Mouse (Mus musculus): Measurements from ENCODE around the gene Samd10. TPM values are rescaled to one million over a fixed set of nuclear protein-coding genes. Genes with fewer than 3 reads are reported as not detected.
A peak's percentile ranks its signal among the peaks of the same experiment; 100 is the strongest.

Samd10 gene
- polyA plus RNA-seq, 1 experiment from 2014 or later, result 24.9 TPM

- Histone ChIP-seq H3K9me3 (no peaks in the 10 kb centered on the region), H3K27me3 (replicated peaks; ENCODE audit: low read depth, poor library complexity, severe bottlenecking) (peaks cover 35% of the 10 kb centered on the region), H3K36me3 (replicated peaks) (peaks cover 6% of the 10 kb centered on the region; the same call in 1 of the 2 replicates), H3K4me1 (peaks cover 39% of the 10 kb centered on the region), H3K4me3 (peak overlapping the region; percentile 80), H3K27ac (replicated peaks) (peak overlapping the region; percentile 88)
- DNase-seq (ENCODE audit: low spot score), result peak; percentile 97
- WGBS, result 2% methylated on average over 57 of the region's 57 CpGs
Observed at GRCm38 (mm10) chr2:181600828-181601750, 2.1 kb upstream of the Samd10 start.

- H3K4me3 ChIP-seq, result peak overlapping the region; percentile 80
- H3K27me3 ChIP-seq (replicated peaks; ENCODE audit: low read depth, poor library complexity, severe bottlenecking), result peaks cover 35% of the 10 kb centered on the region
- H3K9me3 ChIP-seq, result no peaks in the 10 kb centered on the region
- peak overlapping the region; percentile 88 for H3K27ac ChIP-seq (replicated peaks)
- WGBS, result 72% methylated on average over 6 of the region's 6 CpGs
- peaks cover 4% of the 10 kb centered on the region; the same call in 1 of the 2 replicates for H3K36me3 ChIP-seq (replicated peaks)
- H3K4me1 ChIP-seq, result peaks cover 39% of the 10 kb centered on the region
- no peak for DNase-seq (ENCODE audit: low spot score)
Observed at GRCm38 (mm10) chr2:181600226-181600758, 1.3 kb upstream of the Samd10 start.

- Histone ChIP-seq H3K36me3 (replicated peaks) (peaks cover 4% of the 10 kb centered on the region; the same call in 1 of the 2 replicates), H3K4me1 (peaks cover 42% of the 10 kb centered on the region), H3K27me3 (replicated peaks; ENCODE audit: low read depth, poor library complexity, severe bottlenecking) (peaks cover 35% of the 10 kb centered on the region), H3K9me3 (no peaks in the 10 kb centered on the region), H3K4me3 (peak overlapping the region; percentile 88; the same call in 1 of the 2 replicates), H3K27ac (replicated peaks) (no peak overlapping the region)
- 75% methylated on average over 7 of the region's 7 CpGs for WGBS
- DNase-seq (ENCODE audit: low spot score), result peak; percentile 5
Observed at GRCm38 (mm10) chr2:181597378-181598061, 1.5 kb downstream of the Samd10 start.

GRCm38 (mm10) chr2:181596221-181596960, 2.6 kb downstream of the Samd10 start:
- peaks cover 4% of the 10 kb centered on the region; the same call in 1 of the 2 replicates for H3K36me3 ChIP-seq (replicated peaks)
- H3K4me1 ChIP-seq, result peaks cover 38% of the 10 kb centered on the region
- WGBS, result 50% methylated on average over 6 of the region's 6 CpGs
- H3K27ac ChIP-seq (replicated peaks), result no peak overlapping the region
- H3K9me3 ChIP-seq, result no peaks in the 10 kb centered on the region
- no peak overlapping the region for H3K4me3 ChIP-seq
- peak; percentile 7 for DNase-seq (ENCODE audit: low spot score)
- H3K27me3 ChIP-seq (replicated peaks; ENCODE audit: low read depth, poor library complexity, severe bottlenecking), result peaks cover 35% of the 10 kb centered on the region

GRCm38 (mm10) chr2:181594946-181595696, 3.9 kb downstream of the Samd10 start:
- Histone ChIP-seq H3K4me3 (no peak overlapping the region), H3K36me3 (replicated peaks) (peaks cover 12% of the 10 kb centered on the region), H3K27me3 (replicated peaks; ENCODE audit: low read depth, poor library complexity, severe bottlenecking) (peaks cover 32% of the 10 kb centered on the region), H3K27ac (replicated peaks) (no peak overlapping the region), H3K4me1 (peaks cover 40% of the 10 kb centered on the region), H3K9me3 (no peaks in the 10 kb centered on the region)
- DNase-seq (ENCODE audit: low spot score), result peak; percentile 32
- 78% methylated on average over 4 of the region's 4 CpGs for WGBS

GRCm38 (mm10) chr2:181593937-181594336, 5.1 kb downstream of the Samd10 start:
- peaks cover 34% of the 10 kb centered on the region for H3K4me1 ChIP-seq
- DNase-seq (ENCODE audit: low spot score), result no peak
- peaks cover 24% of the 10 kb centered on the region for H3K36me3 ChIP-seq (replicated peaks)
- H3K27ac ChIP-seq (replicated peaks), result no peak overlapping the region
- H3K27me3 ChIP-seq (replicated peaks; ENCODE audit: low read depth, poor library complexity, severe bottlenecking), result peaks cover 23% of the 10 kb centered on the region
- H3K4me3 ChIP-seq, result no peak overlapping the region
- H3K9me3 ChIP-seq, result no peaks in the 10 kb centered on the region

GRCm38 (mm10) chr2:181593042-181593421, 6.0 kb downstream of the Samd10 start:
- Histone ChIP-seq H3K4me3 (peak overlapping the region; percentile 96), H3K4me1 (peaks cover 25% of the 10 kb centered on the region), H3K27me3 (replicated peaks; ENCODE audit: low read depth, poor library complexity, severe bottlenecking) (peaks cover 14% of the 10 kb centered on the region), H3K36me3 (replicated peaks) (peaks cover 33% of the 10 kb centered on the region), H3K9me3 (no peaks in the 10 kb centered on the region), H3K27ac (replicated peaks) (peak overlapping the region; percentile 94)
- WGBS, result 9% methylated on average over 6 of the region's 6 CpGs
- no peak for DNase-seq (ENCODE audit: low spot score)

GRCm38 (mm10) chr2:181592231-181593041, 6.6 kb downstream of the Samd10 start, which contains the start of gene Zfp512b:
Gene Zfp512b, minus strand, starts transcription at chr2:181592803.
- Histone ChIP-seq H3K4me1 (peaks cover 21% of the 10 kb centered on the region), H3K36me3 (replicated peaks) (peaks cover 39% of the 10 kb centered on the region), H3K27me3 (replicated peaks; ENCODE audit: low read depth, poor library complexity, severe bottlenecking) (0 out of 2 replicates have a peak, but pooled peaks cover 10% of the 10 kb centered on the region), H3K4me3 (peak within 1 kb of the TSS; percentile 96), H3K9me3 (no peaks in the 10 kb centered on the region), H3K27ac (replicated peaks) (peak within 1 kb of the TSS; percentile 94)
- 2% methylated on average over 96 of the region's 97 CpGs for WGBS
- DNase-seq (ENCODE audit: low spot score), result peak; percentile 88

GRCm38 (mm10) chr2:181591528-181592085, 7.4 kb downstream of the Samd10 start, which contains the start of gene Prpf6:
Gene Prpf6, plus strand, starts transcription at chr2:181591868.
- no peak for DNase-seq (ENCODE audit: low spot score)
- Histone ChIP-seq H3K36me3 (replicated peaks) (peaks cover 47% of the 10 kb centered on the region), H3K27ac (replicated peaks) (peak within 1 kb of the TSS; percentile 94), H3K4me1 (peaks cover 21% of the 10 kb centered on the region), H3K9me3 (no peaks in the 10 kb centered on the region), H3K4me3 (peak within 1 kb of the TSS; percentile 96), H3K27me3 (replicated peaks; ENCODE audit: low read depth, poor library complexity, severe bottlenecking) (0 out of 2 replicates have a peak, but pooled peaks cover 4% of the 10 kb centered on the region)
- 15% methylated on average over 5 of the region's 5 CpGs for WGBS

- no peak overlapping the region for H3K27ac ChIP-seq (replicated peaks)
- H3K36me3 ChIP-seq (replicated peaks), result peaks cover 55% of the 10 kb centered on the region
- H3K27me3 ChIP-seq (replicated peaks; ENCODE audit: low read depth, poor library complexity, severe bottlenecking), result no peaks in the 10 kb centered on the region
- H3K4me3 ChIP-seq, result no peak overlapping the region; the same call in 1 of the 2 replicates
- 94% methylated on average over 5 of the region's 5 CpGs for WGBS
- H3K9me3 ChIP-seq, result no peaks in the 10 kb centered on the region
- DNase-seq (ENCODE audit: low spot score), result no peak
- peaks cover 21% of the 10 kb centered on the region for H3K4me1 ChIP-seq
Observed at GRCm38 (mm10) chr2:181590471-181590870, 8.5 kb downstream of the Samd10 start.
